Mouse (Mus musculus): ENCODE data around the gene Klk12.

Klk12 gene

DNA sequence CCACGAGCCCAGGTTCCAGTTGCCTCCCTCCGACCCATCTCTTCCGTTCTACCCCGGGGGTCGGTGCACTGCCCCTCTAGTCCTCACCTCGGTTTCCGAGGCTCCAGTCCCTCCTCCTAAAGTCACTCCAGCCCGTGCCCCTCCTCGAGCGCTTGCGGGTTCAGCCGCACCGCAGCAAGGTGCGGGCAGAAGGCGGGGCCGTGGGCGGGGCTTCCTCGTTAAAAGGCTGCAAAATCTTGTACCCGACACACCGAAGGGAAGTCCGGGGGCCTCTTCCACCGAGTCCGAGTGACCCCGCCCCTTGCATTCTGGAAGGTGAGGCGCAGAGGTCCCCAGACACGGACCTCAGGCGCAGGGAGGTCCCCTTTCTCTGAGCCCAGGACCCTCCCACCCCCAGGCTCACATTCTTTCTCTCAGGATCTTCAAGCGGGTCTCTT lies 28.7 kb downstream of the Klk12 start, which contains the start of gene Klk8:
Klk8 (plus strand) TSS at position 245 of the 437 bp plus-strand sequence.
- DNase-seq = no peak

DNA sequence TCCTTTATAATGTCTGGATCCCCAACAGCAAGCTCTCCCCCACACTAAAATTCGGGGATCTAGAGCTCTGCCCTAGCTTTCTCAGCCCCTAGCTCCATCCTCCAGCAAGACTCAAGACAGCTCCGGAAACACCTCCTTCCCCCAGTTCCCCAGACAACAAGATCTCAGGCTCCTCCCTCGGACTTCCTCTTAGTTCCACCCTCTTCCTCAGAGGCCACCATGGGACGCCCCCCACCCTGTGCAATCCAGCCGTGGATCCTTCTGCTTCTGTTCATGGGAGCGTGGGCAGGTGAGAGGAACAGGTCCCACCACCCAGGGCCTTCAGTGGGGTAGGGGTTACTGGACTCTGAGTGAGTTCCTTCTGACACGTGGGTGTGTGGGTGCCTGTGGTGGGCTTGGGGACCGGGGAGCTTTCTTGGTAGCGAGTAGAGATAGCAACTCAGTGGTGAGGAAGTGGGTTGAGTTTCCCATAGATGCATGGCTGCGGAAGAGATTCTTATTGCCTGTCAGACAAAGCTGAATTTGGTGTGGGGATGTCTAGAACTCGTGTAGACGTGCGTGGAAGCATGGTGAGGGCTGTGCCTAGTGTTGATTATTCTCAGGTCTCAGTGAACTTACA lies 29.3 kb downstream of the Klk12 start:
- DNase-seq = no peak

DNA sequence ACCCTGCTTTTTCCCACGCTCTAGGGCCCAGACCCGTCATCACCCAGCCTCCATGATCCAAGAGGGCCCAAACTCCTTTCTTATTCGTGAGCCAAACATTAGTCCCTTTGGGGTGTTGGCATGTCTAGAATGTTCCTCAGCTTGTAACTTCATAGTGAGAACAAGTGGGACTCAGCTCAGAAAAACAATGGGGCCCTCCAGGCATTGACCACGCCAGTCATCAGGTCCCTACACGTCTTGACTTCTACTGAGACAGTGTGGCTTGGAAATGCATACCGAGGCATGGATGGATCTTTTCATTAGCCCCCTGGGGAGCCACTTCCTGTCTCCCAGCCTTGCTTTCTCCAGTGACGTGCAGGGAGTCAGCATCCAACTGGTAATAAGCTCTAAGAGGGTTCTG lies 31.2 kb downstream of the Klk12 start:
- no peak for DNase-seq

DNA sequence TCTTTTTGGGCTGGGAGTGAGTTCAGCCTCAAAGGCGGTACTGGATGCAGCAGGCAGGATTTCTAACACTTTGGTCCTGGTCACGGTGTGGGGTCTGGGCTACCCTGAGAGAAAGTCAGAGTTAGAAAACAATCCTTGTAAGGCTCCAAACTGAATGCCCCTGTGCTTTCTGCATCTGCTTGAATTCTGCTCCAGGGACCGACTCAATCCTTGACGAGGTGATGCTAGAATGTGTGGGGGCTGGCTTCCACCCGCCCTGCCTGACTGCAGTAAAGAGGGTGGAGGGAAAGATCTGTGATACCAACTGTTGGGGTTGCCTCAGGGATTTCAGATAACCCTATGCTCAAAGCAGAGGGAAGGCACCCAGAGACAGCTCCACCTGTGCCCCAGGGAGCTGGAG lies 42.3 kb downstream of the Klk12 start, which contains the start of gene Klk7:
Klk7 (plus strand) TSS at position 301 of the 400 bp plus-strand sequence.
- DNase-seq = no peak

DNA sequence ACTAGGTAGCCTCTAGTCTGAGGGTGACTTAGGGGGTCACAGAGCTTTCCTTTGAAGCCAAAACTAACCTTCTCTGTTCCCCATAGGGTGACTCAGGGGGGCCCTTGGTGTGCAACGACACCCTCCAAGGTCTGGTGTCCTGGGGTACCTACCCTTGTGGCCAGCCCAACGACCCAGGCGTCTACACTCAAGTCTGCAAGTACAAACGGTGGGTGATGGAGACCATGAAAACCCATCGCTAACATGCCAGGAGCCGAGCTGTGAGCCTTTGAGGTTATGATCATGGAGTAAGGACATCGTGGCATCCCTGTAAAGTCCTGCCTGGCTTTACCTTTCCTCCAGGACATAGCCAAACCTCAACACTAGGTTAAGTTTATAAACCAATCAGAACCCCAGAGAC lies 46.5 kb downstream of the Klk12 start:
- DNase-seq = no peak

DNA sequence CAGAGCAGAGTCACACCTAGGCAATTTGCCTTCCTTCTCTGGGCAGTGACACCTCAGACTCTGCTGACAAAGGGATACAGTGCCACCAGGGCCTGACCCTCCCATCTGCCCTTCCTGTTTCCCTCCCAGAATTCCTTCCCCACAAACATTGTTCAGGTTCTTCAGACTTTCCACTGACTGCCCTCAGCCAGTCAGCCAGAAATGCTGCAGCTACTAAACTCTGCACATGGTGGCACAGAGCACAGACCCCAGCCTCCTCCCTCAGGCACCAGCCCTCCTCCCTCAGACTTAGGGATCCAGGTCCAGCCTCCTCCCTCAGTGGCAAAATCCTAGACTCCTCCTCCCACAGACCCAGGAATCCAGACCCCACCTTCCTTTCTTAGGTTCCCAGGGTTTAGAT lies 48.0 kb downstream of the Klk12 start:
- no peak for DNase-seq

DNA sequence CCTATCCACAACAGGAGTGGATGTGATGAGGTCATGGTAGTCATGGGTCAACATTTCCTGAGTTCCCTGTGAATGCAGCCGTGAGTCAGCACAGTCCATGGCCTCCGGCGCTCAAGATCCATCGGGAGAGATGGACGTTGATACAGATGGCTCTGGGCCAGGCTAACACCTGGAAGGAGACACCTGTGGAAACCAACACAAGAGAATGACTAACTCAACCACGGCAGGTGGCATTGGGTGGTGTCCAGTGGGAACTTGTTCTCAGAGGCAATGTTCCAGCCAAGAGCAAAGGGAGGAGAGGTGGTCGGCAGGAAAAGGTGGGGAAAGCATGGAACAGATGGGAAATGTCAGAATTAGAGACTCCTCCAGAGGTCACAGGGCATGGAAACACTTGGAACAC lies 52.9 kb downstream of the Klk12 start:
- no peak for DNase-seq

All from cerebellum, postnatal 36 days (tissue).